Mouse (Mus musculus) olfactory bulb, adult 2 months (tissue): ENCODE measurements around the gene Nell1. TPM values are rescaled to one million over a fixed set of nuclear protein-coding genes. Genes with fewer than 3 reads are reported as not detected.

Source experiments
- H3K27ac ChIP-seq: fragments of 200-500 bp; 2 replicates; pipeline ENCODE4 v1.5.1; 2012; ENCODE audit warnings: low read depth, low read length; ENCODE audit not compliant: insufficient read depth
- H3K4me1 ChIP-seq: fragments of 200-500 bp; 2 replicates; pipeline ENCODE4 v1.6.1; 2012; ENCODE audit warnings: low read length; ENCODE audit not compliant: control insufficient read depth, insufficient read depth
- H3K4me3 ChIP-seq: fragments of 200-500 bp; 2 replicates; pipeline ENCODE4 v1.5.1; 2012; ENCODE audit warnings: mild to moderate bottlenecking, low read depth, low read length, moderate library complexity; ENCODE audit not compliant: insufficient read depth
- CTCF ChIP-seq: fragments of 200-500 bp; IDR thresholded peaks from 2 replicates; pipeline ENCODE4 v1.5.1; 2012; ENCODE audit warnings: low read depth, mild to moderate bottlenecking, low read length, moderate library complexity; ENCODE audit not compliant: insufficient read depth
- POLR2A ChIP-seq: fragments of 200-500 bp; IDR thresholded peaks from 2 replicates; pipeline ENCODE4 v1.6.1; 2012; ENCODE audit warnings: mild to moderate bottlenecking, low read depth, low read length, moderate library complexity; ENCODE audit not compliant: insufficient read depth
- WGBS: fragments of 180-500 bp; shearing (Covaris S2); methylation state at CpG from one replicate; pipeline ENCODE4 v1.1.7; 2018; 5-methylcytosine and 5-hydroxymethylcytosine counted together
- polyA plus RNA-seq: library from polyadenylated mRNA; stranded (reverse); fragments of >200 nt; gene quantifications from 2 replicates; pipeline ENCODE4 v1.2.4, GENCODE M21; 2012; ENCODE audit warnings: low replicate concordance; ENCODE audit not compliant: missing spikeins, insufficient read depth, insufficient read length

The Nell1 gene
- polyA plus RNA-seq, 1 experiment: not detected

- no peak overlapping the region for H3K4me3 ChIP-seq
- H3K4me1 ChIP-seq: no peaks in the 10 kb centered on the region
- TF ChIP-seq CTCF (no peak), POLR2A (no peak)
- 90% methylated on average over 1 of the region's 1 CpGs for WGBS
- H3K27ac ChIP-seq: no peak overlapping the region
These were observed 806.4 kb downstream of the Nell1 start for GRCm38 (mm10) chr7:50781105-50781504.

DNA sequence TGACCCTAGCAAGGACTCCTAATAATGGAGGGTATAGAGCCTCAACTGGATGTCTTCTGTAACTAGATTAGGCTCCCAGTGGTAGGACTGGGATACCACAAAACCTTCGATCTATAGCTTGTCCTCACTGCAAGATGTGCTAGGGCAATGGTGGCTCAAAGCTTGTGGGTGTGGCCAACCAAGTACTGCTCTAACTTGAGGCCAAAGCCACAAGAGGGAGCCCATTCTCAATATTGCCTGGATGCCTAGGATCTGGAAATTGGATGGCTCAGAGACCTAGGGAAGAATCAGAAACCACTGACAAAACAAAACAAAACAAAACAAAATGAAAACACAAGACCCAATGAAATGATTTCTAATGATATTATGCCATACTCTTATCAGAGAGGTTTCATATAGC, 809.0 kb downstream of the Nell1 start:
- no peak for TF ChIP-seq POLR2A
- TF ChIP-seq CTCF: no peak
- 74% methylated on average over 1 of the region's 1 CpGs for WGBS

GRCm38 (mm10) chr7:50826180-50826579, 851.5 kb downstream of the Nell1 start:
- TF ChIP-seq CTCF (no peak), POLR2A (no peak)
- H3K27ac ChIP-seq: no peak overlapping the region
- H3K4me3 ChIP-seq: no peak overlapping the region
- H3K4me1 ChIP-seq: no peaks in the 10 kb centered on the region
- WGBS: 50% methylated on average over 7 of the region's 7 CpGs

More for the DNA sequence above, 809.0 kb downstream of the Nell1 start:
- no peaks in the 10 kb centered on the region for H3K4me1 ChIP-seq
- H3K4me3 ChIP-seq: no peak overlapping the region
- no peak overlapping the region for H3K27ac ChIP-seq

GRCm38 (mm10) chr7:50832799-50833198, 858.1 kb downstream of the Nell1 start:
- TF ChIP-seq CTCF (no peak), POLR2A (no peak)
- Histone ChIP-seq H3K4me1 (no peaks in the 10 kb centered on the region), H3K27ac (no peak overlapping the region), H3K4me3 (no peak overlapping the region)
- WGBS: 70% methylated on average over 3 of the region's 3 CpGs

DNA sequence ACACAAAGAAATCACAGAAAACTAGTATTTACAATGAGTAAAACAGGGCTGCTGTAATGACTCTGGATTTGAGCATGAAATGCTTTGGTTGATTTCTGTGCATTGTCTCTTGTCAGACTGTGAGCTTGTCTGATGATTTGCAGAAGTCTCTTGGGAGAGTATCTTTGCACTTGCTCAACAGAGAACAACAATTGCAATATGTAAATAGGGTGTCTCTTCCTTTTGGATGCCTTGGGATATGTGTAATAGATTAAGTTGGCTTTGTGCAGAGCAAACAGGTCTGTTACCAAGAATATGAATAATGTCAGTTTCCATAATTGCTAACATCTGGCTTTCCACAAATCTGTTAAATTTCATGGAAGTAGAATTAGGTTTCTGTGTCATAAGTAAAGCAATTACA, 868.0 kb downstream of the Nell1 start:
- TF ChIP-seq CTCF (no peak), POLR2A (no peak)
- no peaks in the 10 kb centered on the region for H3K4me1 ChIP-seq
- H3K27ac ChIP-seq: no peak overlapping the region

GRCm38 (mm10) chr7:50847921-50848320, 873.3 kb downstream of the Nell1 start:
- Histone ChIP-seq H3K4me3 (no peak overlapping the region), H3K4me1 (no peaks in the 10 kb centered on the region), H3K27ac (no peak overlapping the region)
- TF ChIP-seq POLR2A: no peak
- TF ChIP-seq CTCF: no peak
- 74% methylated on average over 1 of the region's 1 CpGs for WGBS

More for the DNA sequence above, 868.0 kb downstream of the Nell1 start:
- no peak overlapping the region for H3K4me3 ChIP-seq

GRCm38 (mm10) chr7:50850271-50850670, 875.6 kb downstream of the Nell1 start:
- no peak overlapping the region for H3K27ac ChIP-seq
- H3K4me1 ChIP-seq: no peaks in the 10 kb centered on the region
- no peak for TF ChIP-seq POLR2A
- no peak for TF ChIP-seq CTCF
- no peak overlapping the region for H3K4me3 ChIP-seq
- WGBS: 49% methylated on average over 1 of the region's 1 CpGs

DNA sequence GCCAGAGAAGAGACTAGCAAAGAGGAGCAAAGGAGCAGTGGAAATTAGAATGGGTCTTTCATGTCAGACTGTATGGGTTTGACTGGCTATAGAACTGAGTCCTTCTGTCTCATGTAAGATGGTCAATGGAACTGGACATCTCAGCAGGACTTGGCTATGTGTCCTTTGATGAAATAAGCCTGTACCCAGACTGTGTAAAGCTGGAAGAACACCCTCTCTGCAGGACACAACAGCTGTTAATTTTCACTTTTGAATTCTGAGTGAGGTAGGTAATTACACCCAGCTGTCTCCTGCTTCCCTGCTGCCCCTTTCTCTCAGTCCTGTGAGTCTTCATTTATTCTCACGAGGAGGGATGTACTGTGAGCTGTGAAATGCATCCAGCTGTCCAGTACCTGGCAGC, 895.5 kb downstream of the Nell1 start:
- Histone ChIP-seq H3K4me1 (no peaks in the 10 kb centered on the region), H3K27ac (no peak overlapping the region)
- 22% methylated on average over 1 of the region's 1 CpGs for WGBS

GRCm38 (mm10) chr7:50887625-50888024, 913.0 kb downstream of the Nell1 start:
- H3K27ac ChIP-seq: no peak overlapping the region
- TF ChIP-seq POLR2A: no peak
- TF ChIP-seq CTCF: no peak
- H3K4me1 ChIP-seq: no peaks in the 10 kb centered on the region
- H3K4me3 ChIP-seq: no peak overlapping the region
- 55% methylated on average over 3 of the region's 3 CpGs for WGBS

More for the DNA sequence above, 895.5 kb downstream of the Nell1 start:
- no peak for TF ChIP-seq CTCF
- no peak for TF ChIP-seq POLR2A
- no peak overlapping the region for H3K4me3 ChIP-seq

DNA sequence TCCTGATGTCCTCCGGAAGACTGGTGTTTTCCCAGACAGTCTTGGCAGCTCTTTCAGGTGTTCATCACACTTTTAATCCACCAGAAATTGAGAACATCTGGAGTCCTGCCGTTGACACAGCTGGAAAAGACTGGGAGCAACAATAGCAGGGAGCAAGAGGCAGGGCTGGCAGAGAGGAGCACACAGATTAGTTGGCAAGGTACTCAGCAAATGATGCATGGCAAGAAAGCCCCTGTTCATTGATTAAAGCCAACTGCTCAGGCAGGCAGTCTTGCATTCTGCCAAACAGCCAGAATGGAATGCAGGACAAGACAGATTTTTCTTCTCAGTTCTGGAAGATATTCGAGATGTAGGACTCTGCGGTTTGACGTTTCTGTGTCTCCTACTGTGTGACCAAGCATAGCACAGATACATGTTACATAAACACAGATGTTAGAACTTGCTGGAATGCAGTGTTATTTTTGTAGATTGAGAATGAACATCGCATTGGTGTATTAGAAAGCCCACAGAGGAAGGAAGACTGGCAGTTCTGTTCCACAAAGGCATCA, 925.0 kb downstream of the Nell1 start:
- WGBS: 54% methylated on average over 6 of the region's 6 CpGs

More for the DNA sequence above, 925.0 kb downstream of the Nell1 start:
- no peak overlapping the region for H3K4me3 ChIP-seq
- H3K27ac ChIP-seq: no peak overlapping the region
- TF ChIP-seq CTCF (no peak), POLR2A (no peak)
- H3K4me1 ChIP-seq: no peaks in the 10 kb centered on the region

Other genes with a start within 250 kb of the Nell1 start
- not detected in 2 replicates for gene Htatip2, start 215.7 kb upstream of the Nell1 start, polyA plus RNA-seq
- not detected in 2 replicates for gene Prmt3, start 196.5 kb upstream of the Nell1 start, polyA plus RNA-seq
- not detected in 2 replicates for gene Slc6a5, start 64.7 kb upstream of the Nell1 start, polyA plus RNA-seq